ENCODE assay signal across 21 mouse cellular contexts in the genomic region with DNA sequence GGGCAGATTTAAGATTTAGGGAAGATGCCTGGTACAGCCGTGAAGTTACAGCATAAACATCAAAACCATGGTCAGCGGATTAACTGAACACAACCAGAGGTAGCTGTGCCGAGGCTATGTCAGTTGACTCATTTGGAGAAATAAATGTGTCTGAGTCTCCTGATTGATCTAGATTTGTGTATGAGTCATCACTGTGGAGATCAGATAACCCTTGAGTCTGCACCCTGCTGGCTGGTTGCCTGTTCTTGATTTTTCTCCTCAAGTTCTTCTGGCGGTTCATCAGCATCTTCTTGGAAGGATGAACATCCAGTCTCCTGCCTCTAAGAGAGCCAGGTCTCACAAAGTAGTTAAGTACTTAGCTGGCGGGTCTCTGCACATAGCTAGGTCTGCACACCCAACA.
DNase-seq lines count a peak whose midpoint lies in the region; ATAC-seq and TF ChIP-seq lines count a peak whose summit lies in the region.
"Had no signal": no experiment of that assay in that cellular context is flagged by ENCODE, and none has a peak within 500 bp of the region (broad histone marks: within the 10 kb centered on the region; RNA-seq: fewer than 3 reads in every experiment).

No protein-coding gene starts in this region.

- TF ChIP-seq CTCF in testis, adult 2 months (IDR thresholded peaks at IDR 0.05; ENCODE audit: control insufficient read depth, insufficient read depth, insufficient replicate concordance, low read depth, low read length), result no peak

- peak; percentile 16 for DNase-seq in adrenal gland, postnatal 14 days
- DNase-seq in adrenal gland, adult 8-10 months, result no peak
- DNase-seq in testis, postnatal 10 days (ENCODE audit: low spot score), result no peak
- no peak for DNase-seq in urinary bladder, postnatal 25 days (ENCODE audit: low spot score)
- DNase-seq in right cerebral cortex, adult 18-20 months, result no peak
- DNase-seq: B cell, adult 2 months; cerebellum, postnatal 14 days; kidney, adult 11 months; lung, adult 2 months; right cerebral cortex, postnatal 14 days; thymus, postnatal 25 days had no signal

- no peaks in the 10 kb centered on the region for H3K4me1 ChIP-seq in testis, adult 2 months (ENCODE audit: control insufficient read depth, insufficient read depth, low read length)
- H3K4me1 ChIP-seq in brown adipose tissue, adult 24 weeks (ENCODE audit: control insufficient read depth, insufficient read depth, insufficient read length, low read length), result no peaks in the 10 kb centered on the region
- H3K4me1 ChIP-seq in intestine, embryonic 15.5 days (replicated peaks), result no peaks in the 10 kb centered on the region
- H3K4me1 ChIP-seq: embryonic facial prominence, embryonic 10.5 days; forebrain, embryonic 13.5 days; midbrain, embryonic 12.5 days; neural tube, embryonic 13.5 days had no signal

- peak overlapping the region; percentile 67 for H3K27ac ChIP-seq in testis, adult 2 months (ENCODE audit: control insufficient read depth, insufficient read depth, low read depth, low read length)
- H3K27ac ChIP-seq in brown adipose tissue, adult 24 weeks (replicated peaks; ENCODE audit: low read depth, low read length), result peak overlapping the region; percentile 27
- no peak overlapping the region for H3K27ac ChIP-seq in intestine, embryonic 15.5 days
- H3K27ac ChIP-seq: embryonic facial prominence, embryonic 10.5 days; forebrain, embryonic 13.5 days; hindbrain, embryonic 14.5 days; midbrain, embryonic 12.5 days; neural tube, embryonic 13.5 days; stomach, postnatal 0 days had no signal

- no peaks in the 10 kb centered on the region for H3K36me3 ChIP-seq in testis, adult 2 months (ENCODE audit: control insufficient read depth, insufficient read depth, low read length)
- H3K36me3 ChIP-seq in intestine, embryonic 15.5 days, result 0 out of 2 replicates have a peak, but pooled peaks cover 8% of the 10 kb centered on the region
- H3K36me3 ChIP-seq: G1E had no signal

- no peaks in the 10 kb centered on the region for H3K27me3 ChIP-seq in testis, adult 2 months (ENCODE audit: control insufficient read depth, insufficient read depth, low read length)
- H3K27me3 ChIP-seq in intestine, embryonic 15.5 days (replicated peaks), result no peaks in the 10 kb centered on the region
- H3K27me3 ChIP-seq: forebrain, embryonic 13.5 days; midbrain, embryonic 12.5 days; neural tube, embryonic 13.5 days had no signal

- H3K9ac ChIP-seq in intestine, embryonic 15.5 days, result no peak overlapping the region
- H3K9ac ChIP-seq: forebrain, embryonic 13.5 days; hindbrain, embryonic 14.5 days; midbrain, embryonic 12.5 days; neural tube, embryonic 13.5 days had no signal

- no peaks in the 10 kb centered on the region for H3K9me3 ChIP-seq in intestine, embryonic 15.5 days
- H3K9me3 ChIP-seq: embryonic facial prominence, embryonic 10.5 days; forebrain, embryonic 13.5 days; midbrain, embryonic 12.5 days; neural tube, embryonic 13.5 days had no signal

- 79% methylated on average over 5 of the region's 5 CpGs for WGBS in intestine, embryonic 15.5 days

- no peak for ATAC-seq in intestine, embryonic 15.5 days
- ATAC-seq: forebrain, embryonic 13.5 days had no signal

- TF ChIP-seq POLR2A in testis, adult 2 months (IDR thresholded peaks at IDR 0.05; ENCODE audit: control insufficient read depth, low read depth, low read length), result no peak

- H3K4me3 ChIP-seq in testis, adult 2 months (ENCODE audit: control insufficient read depth, low read depth, low read length), result no peak overlapping the region
- H3K4me3 ChIP-seq in brown adipose tissue, adult 24 weeks (ENCODE audit: insufficient read depth, low read depth, low read length), result no peak overlapping the region
- H3K4me3 ChIP-seq in intestine, embryonic 15.5 days (replicated peaks), result no peak overlapping the region
- H3K4me3 ChIP-seq: embryonic facial prominence, embryonic 10.5 days; forebrain, embryonic 13.5 days; midbrain, embryonic 12.5 days; neural tube, embryonic 13.5 days had no signal

- H3K4me2 ChIP-seq in intestine, embryonic 15.5 days (replicated peaks), result no peak overlapping the region
- H3K4me2 ChIP-seq: forebrain, embryonic 13.5 days; hindbrain, embryonic 14.5 days; midbrain, embryonic 12.5 days; neural tube, embryonic 13.5 days had no signal
